Mouse (Mus musculus): ENCODE measurements around the gene Rad51b.

The Rad51b gene

GRCm38 (mm10) chr12:79369512-79370165, 72.6 kb downstream of the Rad51b start:
- TF ChIP-seq CTCF (conservative IDR thresholded peaks at IDR 0.05; ENCODE audit: low read length) (no peak), NANOG (IDR thresholded peaks at IDR 0.05; ENCODE audit: borderline replicate concordance, low read length) (no peak)
- 0 out of 2 replicates have a peak, but pooled peaks cover 5% of the 10 kb centered on the region for H3K4me1 ChIP-seq (replicated peaks; ENCODE audit: low read depth, low read length)

GRCm38 (mm10) chr12:79372697-79373096, 75.6 kb downstream of the Rad51b start:
- Histone ChIP-seq H3K36me3 (ENCODE audit: insufficient read depth, low read length) (no peaks in the 10 kb centered on the region), H3K27me3 (ENCODE audit: insufficient read depth, low read length) (no peaks in the 10 kb centered on the region), H3K9me3 (ENCODE audit: low read length) (no peaks in the 10 kb centered on the region), H3K4me1 (replicated peaks; ENCODE audit: low read depth, low read length) (0 out of 2 replicates have a peak, but pooled peaks cover 5% of the 10 kb centered on the region), H3K4me3 (replicated peaks; ENCODE audit: low read length) (no peak overlapping the region)
- TF ChIP-seq POU5F1 (IDR thresholded peaks at IDR 0.05; ENCODE audit: borderline replicate concordance, low read length) (no peak), NANOG (IDR thresholded peaks at IDR 0.05; ENCODE audit: borderline replicate concordance, low read length) (no peak), CTCF (conservative IDR thresholded peaks at IDR 0.05; ENCODE audit: low read length) (no peak)

More at GRCm38 (mm10) chr12:79369512-79370165, 72.6 kb downstream of the Rad51b start:
- no peaks in the 10 kb centered on the region for H3K27me3 ChIP-seq (ENCODE audit: insufficient read depth, low read length)
- H3K9me3 ChIP-seq (ENCODE audit: low read length): no peaks in the 10 kb centered on the region
- H3K4me3 ChIP-seq (replicated peaks; ENCODE audit: low read length): no peak overlapping the region
- no peaks in the 10 kb centered on the region for H3K36me3 ChIP-seq (ENCODE audit: insufficient read depth, low read length)

GRCm38 (mm10) chr12:79377378-79377777, 80.3 kb downstream of the Rad51b start:
- TF ChIP-seq NANOG (IDR thresholded peaks at IDR 0.05; ENCODE audit: borderline replicate concordance, low read length) (no peak), CTCF (conservative IDR thresholded peaks at IDR 0.05; ENCODE audit: low read length) (no peak), POU5F1 (IDR thresholded peaks at IDR 0.05; ENCODE audit: borderline replicate concordance, low read length) (no peak)
- H3K9me3 ChIP-seq (ENCODE audit: low read length): no peaks in the 10 kb centered on the region
- no peak overlapping the region for H3K4me3 ChIP-seq (replicated peaks; ENCODE audit: low read length)

GRCm38 (mm10) chr12:79377861-79378260, 80.8 kb downstream of the Rad51b start:
- Histone ChIP-seq H3K4me3 (replicated peaks; ENCODE audit: low read length) (no peak overlapping the region), H3K36me3 (ENCODE audit: insufficient read depth, low read length) (no peaks in the 10 kb centered on the region), H3K9me3 (ENCODE audit: low read length) (no peaks in the 10 kb centered on the region), H3K27me3 (ENCODE audit: insufficient read depth, low read length) (no peaks in the 10 kb centered on the region), H3K4me1 (replicated peaks; ENCODE audit: low read depth, low read length) (no peaks in the 10 kb centered on the region)
- TF ChIP-seq CTCF (conservative IDR thresholded peaks at IDR 0.05; ENCODE audit: low read length): no peak
- no peak for TF ChIP-seq NANOG (IDR thresholded peaks at IDR 0.05; ENCODE audit: borderline replicate concordance, low read length)
- no peak for TF ChIP-seq POU5F1 (IDR thresholded peaks at IDR 0.05; ENCODE audit: borderline replicate concordance, low read length)

More at GRCm38 (mm10) chr12:79377378-79377777, 80.3 kb downstream of the Rad51b start:
- H3K4me1 ChIP-seq (replicated peaks; ENCODE audit: low read depth, low read length): no peaks in the 10 kb centered on the region
- no peaks in the 10 kb centered on the region for H3K27me3 ChIP-seq (ENCODE audit: insufficient read depth, low read length)
- H3K36me3 ChIP-seq (ENCODE audit: insufficient read depth, low read length): no peaks in the 10 kb centered on the region

- H3K36me3 ChIP-seq (ENCODE audit: insufficient read depth, low read length): no peaks in the 10 kb centered on the region
- no peaks in the 10 kb centered on the region for H3K9me3 ChIP-seq (ENCODE audit: low read length)
- TF ChIP-seq POU5F1 (IDR thresholded peaks at IDR 0.05; ENCODE audit: borderline replicate concordance, low read length): no peak
- TF ChIP-seq NANOG (IDR thresholded peaks at IDR 0.05; ENCODE audit: borderline replicate concordance, low read length): no peak
- TF ChIP-seq CTCF (conservative IDR thresholded peaks at IDR 0.05; ENCODE audit: low read length): no peak
- no peaks in the 10 kb centered on the region for H3K27me3 ChIP-seq (ENCODE audit: insufficient read depth, low read length)
- H3K4me3 ChIP-seq (replicated peaks; ENCODE audit: low read length): no peak overlapping the region
- H3K4me1 ChIP-seq (replicated peaks; ENCODE audit: low read depth, low read length): no peaks in the 10 kb centered on the region
Observed at GRCm38 (mm10) chr12:79380190-79380589, 83.1 kb downstream of the Rad51b start.

GRCm38 (mm10) chr12:79381489-79381888, 84.4 kb downstream of the Rad51b start:
- H3K27me3 ChIP-seq (ENCODE audit: insufficient read depth, low read length): no peaks in the 10 kb centered on the region
- no peaks in the 10 kb centered on the region for H3K4me1 ChIP-seq (replicated peaks; ENCODE audit: low read depth, low read length)
- H3K9me3 ChIP-seq (ENCODE audit: low read length): no peaks in the 10 kb centered on the region
- no peak overlapping the region for H3K4me3 ChIP-seq (replicated peaks; ENCODE audit: low read length)
- no peaks in the 10 kb centered on the region for H3K36me3 ChIP-seq (ENCODE audit: insufficient read depth, low read length)
- TF ChIP-seq POU5F1 (IDR thresholded peaks at IDR 0.05; ENCODE audit: borderline replicate concordance, low read length): no peak
- TF ChIP-seq CTCF (conservative IDR thresholded peaks at IDR 0.05; ENCODE audit: low read length): no peak
- TF ChIP-seq NANOG (IDR thresholded peaks at IDR 0.05; ENCODE audit: borderline replicate concordance, low read length): no peak

GRCm38 (mm10) chr12:79382416-79382815, 85.3 kb downstream of the Rad51b start:
- no peaks in the 10 kb centered on the region for H3K36me3 ChIP-seq (ENCODE audit: insufficient read depth, low read length)
- no peak for TF ChIP-seq NANOG (IDR thresholded peaks at IDR 0.05; ENCODE audit: borderline replicate concordance, low read length)
- TF ChIP-seq POU5F1 (IDR thresholded peaks at IDR 0.05; ENCODE audit: borderline replicate concordance, low read length): no peak
- no peak for TF ChIP-seq CTCF (conservative IDR thresholded peaks at IDR 0.05; ENCODE audit: low read length)
- no peak overlapping the region for H3K4me3 ChIP-seq (replicated peaks; ENCODE audit: low read length)
- H3K9me3 ChIP-seq (ENCODE audit: low read length): no peaks in the 10 kb centered on the region
- H3K4me1 ChIP-seq (replicated peaks; ENCODE audit: low read depth, low read length): no peaks in the 10 kb centered on the region
- H3K27me3 ChIP-seq (ENCODE audit: insufficient read depth, low read length): no peaks in the 10 kb centered on the region

GRCm38 (mm10) chr12:79383583-79383982, 86.5 kb downstream of the Rad51b start:
- Histone ChIP-seq H3K36me3 (ENCODE audit: insufficient read depth, low read length) (no peaks in the 10 kb centered on the region), H3K27me3 (ENCODE audit: insufficient read depth, low read length) (no peaks in the 10 kb centered on the region), H3K4me1 (replicated peaks; ENCODE audit: low read depth, low read length) (no peaks in the 10 kb centered on the region), H3K4me3 (replicated peaks; ENCODE audit: low read length) (no peak overlapping the region), H3K9me3 (ENCODE audit: low read length) (no peaks in the 10 kb centered on the region)
- no peak for TF ChIP-seq NANOG (IDR thresholded peaks at IDR 0.05; ENCODE audit: borderline replicate concordance, low read length)
- TF ChIP-seq POU5F1 (IDR thresholded peaks at IDR 0.05; ENCODE audit: borderline replicate concordance, low read length): no peak
- no peak for TF ChIP-seq CTCF (conservative IDR thresholded peaks at IDR 0.05; ENCODE audit: low read length)

GRCm38 (mm10) chr12:79384787-79385186, 87.7 kb downstream of the Rad51b start:
- Histone ChIP-seq H3K9me3 (ENCODE audit: low read length) (no peaks in the 10 kb centered on the region), H3K4me1 (replicated peaks; ENCODE audit: low read depth, low read length) (no peaks in the 10 kb centered on the region), H3K4me3 (replicated peaks; ENCODE audit: low read length) (no peak overlapping the region), H3K27me3 (ENCODE audit: insufficient read depth, low read length) (no peaks in the 10 kb centered on the region), H3K36me3 (ENCODE audit: insufficient read depth, low read length) (no peaks in the 10 kb centered on the region)
- no peak for TF ChIP-seq NANOG (IDR thresholded peaks at IDR 0.05; ENCODE audit: borderline replicate concordance, low read length)
- no peak for TF ChIP-seq POU5F1 (IDR thresholded peaks at IDR 0.05; ENCODE audit: borderline replicate concordance, low read length)
- no peak for TF ChIP-seq CTCF (conservative IDR thresholded peaks at IDR 0.05; ENCODE audit: low read length)

Measured in E14TG2a.4 (cell line).